ENCODE assay signal across 8 mouse cellular contexts in genomic region chr11:63951831-63952631, GRCm38 (mm10). TPM values are rescaled to one million over a fixed set of nuclear protein-coding genes. Genes with fewer than 3 reads are reported as not detected.
A peak's percentile ranks its signal among the peaks of the same experiment; 100 is the strongest.
DNase-seq lines count a peak whose midpoint lies in the region; ATAC-seq and TF ChIP-seq lines count a peak whose summit lies in the region.

No protein-coding gene starts in this region.

- peak; percentile 11 for DNase-seq in thymus, postnatal 14 days
- DNase-seq in thymus, adult 18-20 months, result no peak
- DNase-seq in kidney, postnatal 25 days, result peak; percentile 48 to 63
- peak; percentile 76 for DNase-seq in stomach, postnatal 0 days (ENCODE audit: low spot score)
- DNase-seq in layer of hippocampus, adult 9-11 months, result no peak

- ATAC-seq in erythroid progenitor cell, adult 5-6 weeks (replicated peaks; ENCODE audit: low FRiP score, poor library complexity, severe bottlenecking), result peak; percentile 66; the same call in 1 of the 2 replicates
- peak; percentile 76 for ATAC-seq in heart, embryonic 16.5 days (replicated peaks; ENCODE audit: extremely low read depth, insufficient read depth, low FRiP score)
- peak; percentile 70 for ATAC-seq in stomach, postnatal 0 days (ENCODE audit: low FRiP score, low TSS enrichment)

- no peaks in the 10 kb centered on the region for H3K36me3 ChIP-seq in heart, embryonic 16.5 days (ENCODE audit: control insufficient read depth, insufficient read depth)
- no peaks in the 10 kb centered on the region for H3K36me3 ChIP-seq in megakaryocyte, embryonic 14.5 days (replicated peaks; ENCODE audit: low read length)
- no peaks in the 10 kb centered on the region for H3K36me3 ChIP-seq in stomach, postnatal 0 days (ENCODE audit: control insufficient read depth, insufficient read depth, low read length)

- no peak for TF ChIP-seq CTCF in stomach, postnatal 0 days (IDR thresholded peaks at IDR 0.05; ENCODE audit: low read depth)

- no peaks in the 10 kb centered on the region for H3K27me3 ChIP-seq in heart, embryonic 16.5 days (ENCODE audit: control insufficient read depth, insufficient read depth, low read length)
- H3K27me3 ChIP-seq in megakaryocyte, embryonic 14.5 days (replicated peaks), result peaks cover 67% of the 10 kb centered on the region
- no peaks in the 10 kb centered on the region for H3K27me3 ChIP-seq in stomach, postnatal 0 days (ENCODE audit: control insufficient read depth, insufficient read depth, low read length)

- H3K4me3 ChIP-seq in heart, embryonic 16.5 days (ENCODE audit: low read length), result peak overlapping the region; percentile 33
- peak overlapping the region; percentile 76 for H3K4me3 ChIP-seq in megakaryocyte, embryonic 14.5 days (replicated peaks)
- peak overlapping the region; percentile 20 for H3K4me3 ChIP-seq in stomach, postnatal 0 days (ENCODE audit: low read depth, low read length)

- peaks cover 12% of the 10 kb centered on the region for H3K4me1 ChIP-seq in heart, embryonic 16.5 days (ENCODE audit: control insufficient read depth, insufficient read depth, low read length)
- H3K4me1 ChIP-seq in megakaryocyte, embryonic 14.5 days, result peaks cover 28% of the 10 kb centered on the region
- peaks cover 3% of the 10 kb centered on the region; the same call in 1 of the 2 replicates for H3K4me1 ChIP-seq in stomach, postnatal 0 days (replicated peaks; ENCODE audit: control insufficient read depth, insufficient read depth)

- TF ChIP-seq EP300 in stomach, postnatal 0 days (optimal IDR thresholded peaks at IDR 0.05), result no peak

- WGBS in heart, embryonic 16.5 days, result 8% methylated on average over 19 of the region's 19 CpGs
- 10% methylated on average over 19 of the region's 19 CpGs for WGBS in stomach, postnatal 0 days

- H3K9me3 ChIP-seq in heart, embryonic 16.5 days (replicated peaks; ENCODE audit: control insufficient read depth, low read length), result no peaks in the 10 kb centered on the region
- H3K9me3 ChIP-seq in megakaryocyte, embryonic 14.5 days, result peaks cover 23% of the 10 kb centered on the region
- H3K9me3 ChIP-seq in stomach, postnatal 0 days (ENCODE audit: control insufficient read depth, low read length), result no peaks in the 10 kb centered on the region

- H3K27ac ChIP-seq in heart, embryonic 16.5 days (ENCODE audit: low read length), result no peak overlapping the region
- 0 out of 2 replicates have a peak overlapping the region, but pooled peaks have one; percentile 13 for H3K27ac ChIP-seq in stomach, postnatal 0 days (replicated peaks)

- H3K4me2 ChIP-seq in heart, embryonic 16.5 days (ENCODE audit: low read depth, low read length), result peak overlapping the region; percentile 45
- H3K4me2 ChIP-seq in stomach, postnatal 0 days (replicated peaks; ENCODE audit: low read depth), result peak overlapping the region; percentile 45

- H3K9ac ChIP-seq in heart, embryonic 16.5 days (ENCODE audit: low read length), result no peak overlapping the region
- H3K9ac ChIP-seq in stomach, postnatal 0 days (ENCODE audit: low read length), result 0 out of 2 replicates have a peak overlapping the region, but pooled peaks have one; percentile 3

RNA-seq across cellular contexts. Expression of gene Hs3st3b1, which starts 29.9 kb away (rescaled TPM):
- total RNA-seq in erythroid progenitor cell, adult 5-6 weeks (2015; ENCODE audit: low replicate concordance), result not detected in 2 replicates
- 0.77 TPM in 1 of 2 replicates, not detected in the other for total RNA-seq in erythroid progenitor cell, adult 5-6 weeks (2017; ENCODE audit: low replicate concordance)
- polyA plus RNA-seq in heart, embryonic 16.5 days (2015; fragmentation: Nextera tagmentation; extraction: Ambion mirVana), result 1.7 and 2.7 TPM in 2 replicates
- polyA plus RNA-seq in megakaryocyte, embryonic 14.5 days (2012; ENCODE audit: insufficient read depth, low replicate concordance), result 0.32 TPM in 1 of 2 replicates, not detected in the other
- polyA plus RNA-seq in stomach, postnatal 0 days (2015; fragmentation: Nextera tagmentation; extraction: Ambion mirVana), result 6.9 and 8.3 TPM in 2 replicates

Comparison
In these comparisons a context has a peak if more than half of its experiments do, and no peak if none do; other contexts are left out.
1. DNase-seq: peak in thymus, postnatal 14 days (single experiment), kidney, postnatal 25 days (2 of 2) and stomach, postnatal 0 days (single experiment); none in thymus, adult 18-20 months (0 of 2) and layer of hippocampus, adult 9-11 months (single experiment).
2. H3K4me3 ChIP-seq: peak in every context shown above with its lines; median percentile 76 in megakaryocyte, embryonic 14.5 days; 33 in heart, embryonic 16.5 days; 20 in stomach, postnatal 0 days.
3. Peak in every context shown above with its lines, with median percentiles within 50 percentile points of each other: ATAC-seq.